Mouse (Mus musculus): ENCODE data around the gene G6pd2.

G6pd2 gene

DNA sequence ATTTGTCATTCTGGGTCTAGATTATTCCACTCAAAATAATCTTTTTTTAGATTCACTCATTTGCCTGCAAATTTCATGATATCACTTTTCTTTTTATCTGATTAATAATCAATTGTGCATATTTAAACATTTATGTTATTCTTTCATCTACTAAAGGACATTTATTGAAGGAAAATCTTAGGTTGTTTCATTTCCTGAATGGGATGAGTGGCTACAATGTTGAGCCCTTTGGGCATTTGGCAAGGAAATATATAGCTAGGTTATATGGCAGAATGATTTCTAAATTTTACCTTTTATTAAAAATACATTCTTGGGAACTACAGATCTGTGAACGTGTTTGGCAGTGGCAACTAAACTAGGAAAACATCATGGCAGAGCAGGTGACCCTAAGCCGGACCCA lies at the start of gene G6pd2:
Gene G6pd2, plus strand, starts transcription at position 301 of the 400 bp plus-strand sequence.
- DNase-seq, result no peak

GRCm38 (mm10) chr5:61764214-61764613 lies 44.4 kb upstream of the G6pd2 start:
- no peak for DNase-seq

DNA sequence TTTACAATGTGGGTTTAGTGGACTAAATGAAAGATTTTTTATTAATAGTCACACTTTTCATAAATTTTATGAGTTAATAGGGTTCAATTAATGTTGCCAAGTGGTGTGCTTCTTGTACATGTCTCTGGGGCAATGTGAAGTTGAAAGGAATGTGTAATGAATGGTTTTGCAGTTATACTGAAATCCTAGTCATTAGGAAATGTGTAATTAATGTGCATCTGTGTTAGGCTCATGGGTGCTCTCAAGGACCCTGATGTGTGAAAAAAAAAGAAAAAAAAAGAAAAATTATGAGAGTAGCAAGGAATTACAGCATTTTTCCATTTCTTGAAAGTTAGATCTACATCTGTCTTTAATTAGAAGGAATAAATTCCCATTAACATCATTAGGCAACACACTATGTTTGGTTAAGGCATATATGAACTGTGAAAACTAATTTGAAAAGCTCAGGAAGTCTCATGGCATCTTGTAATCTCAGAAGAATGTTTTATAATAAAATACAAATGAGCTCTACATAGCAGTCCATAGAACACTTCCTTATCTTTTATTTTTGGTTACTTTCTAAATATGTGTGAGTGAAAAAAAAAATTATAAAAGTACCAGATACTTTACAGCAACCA lies 24.4 kb downstream of the G6pd2 start:
- no peak for DNase-seq

GRCm38 (mm10) chr5:61843891-61844290 lies 35.3 kb downstream of the G6pd2 start:
- no peak for DNase-seq

Data from cerebellum, adult 11 months (tissue).